Mouse (Mus musculus) lung, postnatal 25 days (tissue): ENCODE data around the gene Rpl37.

Experiments used
- DNase-seq: peaks from one replicate; pipeline ENCODE4 v3.0.0; 2022; ENCODE audit warnings: low spot score

The Rpl37 gene

GRCm38 (mm10) chr15:5155093-5155492 lies 38.6 kb downstream of the Rpl37 start:
- DNase-seq: no peak

- no peak for DNase-seq
Measured at GRCm38 (mm10) chr15:5156355-5156754, 39.9 kb downstream of the Rpl37 start.

GRCm38 (mm10) chr15:5157386-5157785 lies 40.9 kb downstream of the Rpl37 start:
- no peak for DNase-seq

GRCm38 (mm10) chr15:5158827-5159226 lies 42.4 kb downstream of the Rpl37 start:
- DNase-seq: peak; percentile 20

- DNase-seq: no peak
Measured at GRCm38 (mm10) chr15:5165121-5165773, 48.8 kb downstream of the Rpl37 start.
